8 mouse cellular contexts compared by ENCODE assay signal in the genomic region with DNA sequence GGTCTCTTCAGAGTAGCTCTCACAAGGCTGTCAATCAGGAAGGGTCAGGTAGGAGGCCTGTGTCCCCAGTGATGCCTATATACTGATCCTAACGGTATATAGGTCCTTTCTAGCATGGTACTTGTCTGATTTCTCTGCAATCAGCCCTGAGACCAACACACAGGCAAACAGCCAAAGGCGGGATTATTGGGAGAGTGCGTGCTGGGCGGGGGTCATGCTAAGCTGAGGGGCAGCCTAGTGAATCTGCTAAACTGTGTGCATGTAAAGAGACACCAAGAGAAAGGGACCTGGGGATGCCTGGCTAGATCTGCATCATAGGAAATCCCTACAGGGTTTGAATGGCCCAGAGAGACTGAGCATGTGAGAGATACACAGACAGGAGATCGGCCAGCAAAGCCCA. TPM values are rescaled to one million over a fixed set of nuclear protein-coding genes. Genes with fewer than 3 reads are reported as not detected.
DNase-seq lines count a peak whose midpoint lies in the region; ATAC-seq lines count a peak whose summit lies in the region.
"Had no signal": no experiment of that assay in that cellular context is flagged by ENCODE, and none has a peak within 500 bp of the region (broad histone marks: within the 10 kb centered on the region; RNA-seq: fewer than 3 reads in every experiment).

No protein-coding gene starts in this region.

- no peaks in the 10 kb centered on the region for H3K9me3 ChIP-seq in kidney, embryonic 16.5 days (ENCODE audit: low read length)
- H3K9me3 ChIP-seq in forebrain, embryonic 11.5 days (ENCODE audit: control insufficient read depth, low read length) = no peaks in the 10 kb centered on the region
- H3K9me3 ChIP-seq in intestine, embryonic 16.5 days (ENCODE audit: control insufficient read depth, low read length) = no peaks in the 10 kb centered on the region
- H3K9me3 ChIP-seq in neural tube, embryonic 15.5 days (replicated peaks) = no peaks in the 10 kb centered on the region

- peak overlapping the region; percentile 93; the same call in 1 of the 2 replicates for H3K27ac ChIP-seq in kidney, embryonic 16.5 days (ENCODE audit: low read length)
- peak overlapping the region; percentile 97 for H3K27ac ChIP-seq in forebrain, embryonic 11.5 days (ENCODE audit: low read depth, low read length)
- H3K27ac ChIP-seq in intestine, embryonic 16.5 days (ENCODE audit: low read length) = peak overlapping the region; percentile 26
- H3K27ac ChIP-seq in neural tube, embryonic 15.5 days (replicated peaks) = peak overlapping the region; percentile 93
- H3K27ac ChIP-seq: liver, embryonic 14.5 days had no signal

- H3K9ac ChIP-seq in kidney, embryonic 16.5 days (replicated peaks; ENCODE audit: low read length) = peak overlapping the region; percentile 66
- H3K9ac ChIP-seq in forebrain, embryonic 11.5 days (ENCODE audit: low read length) = peak overlapping the region; percentile 86
- no peak overlapping the region; the same call in 1 of the 2 replicates for H3K9ac ChIP-seq in intestine, embryonic 16.5 days (ENCODE audit: low read depth, low read length)
- H3K9ac ChIP-seq in neural tube, embryonic 15.5 days (replicated peaks) = no peak overlapping the region
- H3K9ac ChIP-seq: liver, embryonic 14.5 days had no signal

- peaks cover 33% of the 10 kb centered on the region for H3K4me1 ChIP-seq in kidney, embryonic 16.5 days (ENCODE audit: insufficient read depth, low read length)
- H3K4me1 ChIP-seq in forebrain, embryonic 11.5 days (replicated peaks; ENCODE audit: control insufficient read depth, insufficient read depth, low read length) = peaks cover 20% of the 10 kb centered on the region
- H3K4me1 ChIP-seq in intestine, embryonic 16.5 days (ENCODE audit: control insufficient read depth, insufficient read depth, low read length) = peaks cover 26% of the 10 kb centered on the region
- peaks cover 40% of the 10 kb centered on the region for H3K4me1 ChIP-seq in neural tube, embryonic 15.5 days

- no peak overlapping the region for H3K4me2 ChIP-seq in kidney, embryonic 16.5 days (replicated peaks; ENCODE audit: low read depth, low read length)
- H3K4me2 ChIP-seq in forebrain, embryonic 11.5 days (ENCODE audit: low read depth, low read length, severe bottlenecking) = peak overlapping the region; percentile 11; the same call in 1 of the 2 replicates
- H3K4me2 ChIP-seq in intestine, embryonic 16.5 days (ENCODE audit: low read depth, low read length) = no peak overlapping the region
- H3K4me2 ChIP-seq in neural tube, embryonic 15.5 days = no peak overlapping the region

- H3K4me3 ChIP-seq in kidney, embryonic 16.5 days (ENCODE audit: low read length) = no peak overlapping the region
- H3K4me3 ChIP-seq in forebrain, embryonic 11.5 days (ENCODE audit: low read depth, low read length) = no peak overlapping the region
- H3K4me3 ChIP-seq in intestine, embryonic 16.5 days (ENCODE audit: low read length) = no peak overlapping the region
- no peak overlapping the region for H3K4me3 ChIP-seq in neural tube, embryonic 15.5 days (replicated peaks)

- DNase-seq in kidney, adult 8-10 months = no peak
- no peak for DNase-seq in forebrain, embryonic 11.5 days (ENCODE audit: low spot score)
- no peak for DNase-seq in MN1 (ENCODE audit: low spot score)
- no peak for DNase-seq in gastrocnemius, postnatal 25 days

- 72% methylated on average over 5 of the region's 5 CpGs for WGBS in kidney, embryonic 16.5 days
- WGBS in forebrain, embryonic 11.5 days = 67% methylated on average over 5 of the region's 5 CpGs
- 76% methylated on average over 5 of the region's 5 CpGs for WGBS in intestine, embryonic 16.5 days
- WGBS in neural tube, embryonic 15.5 days = 46% methylated on average over 5 of the region's 5 CpGs

- no peaks in the 10 kb centered on the region for H3K27me3 ChIP-seq in kidney, embryonic 16.5 days (ENCODE audit: insufficient read depth, low read length)
- H3K27me3 ChIP-seq in forebrain, embryonic 11.5 days (ENCODE audit: control insufficient read depth, insufficient read depth, low read length) = no peaks in the 10 kb centered on the region
- no peaks in the 10 kb centered on the region for H3K27me3 ChIP-seq in intestine, embryonic 16.5 days (replicated peaks; ENCODE audit: control insufficient read depth, insufficient read depth, low read length)
- H3K27me3 ChIP-seq in neural tube, embryonic 15.5 days (replicated peaks) = no peaks in the 10 kb centered on the region

- no peak for ATAC-seq in kidney, embryonic 16.5 days (ENCODE audit: low FRiP score, low TSS enrichment)
- ATAC-seq in forebrain, embryonic 11.5 days (replicated peaks; ENCODE audit: low FRiP score) = no peak
- no peak for ATAC-seq in intestine, embryonic 16.5 days
- ATAC-seq in neural tube, embryonic 15.5 days (ENCODE audit: low FRiP score) = no peak

- H3K36me3 ChIP-seq in kidney, embryonic 16.5 days (ENCODE audit: insufficient read depth, low read length) = no peaks in the 10 kb centered on the region
- no peaks in the 10 kb centered on the region for H3K36me3 ChIP-seq in forebrain, embryonic 11.5 days (ENCODE audit: control insufficient read depth, insufficient read depth, low read length)
- H3K36me3 ChIP-seq in intestine, embryonic 16.5 days (ENCODE audit: control insufficient read depth, insufficient read depth, low read length) = peaks cover 8% of the 10 kb centered on the region; the same call in 1 of the 2 replicates
- peaks cover 30% of the 10 kb centered on the region for H3K36me3 ChIP-seq in neural tube, embryonic 15.5 days

RNA-seq across cellular contexts. Expression of gene Hes6, which starts 1.5 kb away (rescaled TPM):
- polyA plus RNA-seq in kidney, embryonic 16.5 days (2015; fragmentation: Nextera tagmentation; extraction: Ambion mirVana) = 69.0 and 72.2 TPM in 2 replicates
- polyA plus RNA-seq in forebrain, embryonic 11.5 days (2014; fragmentation: Nextera tagmentation; extraction: Ambion mirVana) = 258 and 260 TPM in 2 replicates
- polyA plus RNA-seq in intestine, embryonic 16.5 days (2015; fragmentation: Nextera tagmentation; extraction: Ambion mirVana) = 98.7 and 105 TPM in 2 replicates
- polyA plus RNA-seq in neural tube, embryonic 15.5 days (2015; fragmentation: Nextera tagmentation; extraction: Ambion mirVana) = 114 and 172 TPM in 2 replicates
- 1 to 10 TPM; 6.9 to 8.6 TPM for total RNA-seq in gastrocnemius, postnatal 25 days (2021)

RNA-seq across cellular contexts. Expression of gene Ilkap, which starts 16.7 kb away (rescaled TPM):
- 140 and 143 TPM in 2 replicates for polyA plus RNA-seq in kidney, embryonic 16.5 days (2015; fragmentation: Nextera tagmentation; extraction: Ambion mirVana)
- 161 and 166 TPM in 2 replicates for polyA plus RNA-seq in forebrain, embryonic 11.5 days (2014; fragmentation: Nextera tagmentation; extraction: Ambion mirVana)
- polyA plus RNA-seq in intestine, embryonic 16.5 days (2015; fragmentation: Nextera tagmentation; extraction: Ambion mirVana) = 102 and 112 TPM in 2 replicates
- 144 and 149 TPM in 2 replicates for polyA plus RNA-seq in neural tube, embryonic 15.5 days (2015; fragmentation: Nextera tagmentation; extraction: Ambion mirVana)
- 10 to 100 TPM; 30.1 to 35.8 TPM for total RNA-seq in gastrocnemius, postnatal 25 days (2021)

RNA-seq across cellular contexts. Expression of gene Per2, which starts 43.8 kb away (rescaled TPM):
- 4.2 and 4.6 TPM in 2 replicates for polyA plus RNA-seq in kidney, embryonic 16.5 days (2015; fragmentation: Nextera tagmentation; extraction: Ambion mirVana)
- 2.7 and 3.6 TPM in 2 replicates for polyA plus RNA-seq in forebrain, embryonic 11.5 days (2014; fragmentation: Nextera tagmentation; extraction: Ambion mirVana)
- 8.9 and 11.7 TPM in 2 replicates for polyA plus RNA-seq in intestine, embryonic 16.5 days (2015; fragmentation: Nextera tagmentation; extraction: Ambion mirVana)
- 4.9 and 5.3 TPM in 2 replicates for polyA plus RNA-seq in neural tube, embryonic 15.5 days (2015; fragmentation: Nextera tagmentation; extraction: Ambion mirVana)
- 1 to 10 TPM in 1 of 2 experiments, under 1 TPM in 1; 0.97 to 7.1 TPM for total RNA-seq in gastrocnemius, postnatal 25 days (2021)

RNA-seq across cellular contexts. Expression of gene Erfe, which starts 49.1 kb away (rescaled TPM):
- 2.0 and 2.2 TPM in 2 replicates for polyA plus RNA-seq in kidney, embryonic 16.5 days (2015; fragmentation: Nextera tagmentation; extraction: Ambion mirVana)
- polyA plus RNA-seq in forebrain, embryonic 11.5 days (2014; fragmentation: Nextera tagmentation; extraction: Ambion mirVana) = 0.91 and 2.0 TPM in 2 replicates
- 7.1 and 9.0 TPM in 2 replicates for polyA plus RNA-seq in intestine, embryonic 16.5 days (2015; fragmentation: Nextera tagmentation; extraction: Ambion mirVana)
- 0.06 and 1.2 TPM in 2 replicates for polyA plus RNA-seq in neural tube, embryonic 15.5 days (2015; fragmentation: Nextera tagmentation; extraction: Ambion mirVana)
- total RNA-seq in gastrocnemius, postnatal 25 days (2021) = 1 to 10 TPM; 2.3 to 3.6 TPM

Comparison
In these comparisons a context has a peak if more than half of its experiments do, and no peak if none do; other contexts are left out.
1. H3K27ac ChIP-seq: peak in every context shown above with its lines; median percentile 97 in forebrain, embryonic 11.5 days; 93 in kidney, embryonic 16.5 days; 93 in neural tube, embryonic 15.5 days; 26 in intestine, embryonic 16.5 days.
2. H3K9ac ChIP-seq: peak in kidney, embryonic 16.5 days (single experiment) and forebrain, embryonic 11.5 days (single experiment); none in intestine, embryonic 16.5 days (single experiment) and neural tube, embryonic 15.5 days (single experiment).